8 mouse cellular contexts compared by ENCODE assay signal in the genomic region with DNA sequence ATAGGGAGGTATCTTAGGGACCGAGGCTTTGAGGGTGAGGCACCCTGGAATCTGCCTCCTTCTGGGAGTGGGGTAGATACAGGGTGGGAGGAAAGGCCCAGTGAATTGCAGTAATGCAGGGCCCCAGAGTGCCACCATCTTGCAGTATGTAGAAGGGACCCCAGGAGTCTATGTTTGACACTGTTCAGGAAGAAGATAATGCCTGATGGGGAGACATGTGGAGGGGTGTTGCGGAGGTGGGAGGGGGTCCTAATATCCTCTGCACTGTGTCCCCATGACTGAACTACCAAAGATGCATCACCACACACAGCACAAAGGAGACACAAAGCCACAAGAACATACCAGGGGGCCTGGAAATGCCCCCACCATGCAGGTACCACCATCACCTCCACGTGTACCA. TPM values are rescaled to one million over a fixed set of nuclear protein-coding genes. Genes with fewer than 3 reads are reported as not detected.
DNase-seq lines count a peak whose midpoint lies in the region; ATAC-seq and TF ChIP-seq lines count a peak whose summit lies in the region.

No protein-coding gene starts in this region.

- H3K9me3 ChIP-seq in heart, embryonic 15.5 days (replicated peaks): no peaks in the 10 kb centered on the region
- H3K9me3 ChIP-seq in embryonic facial prominence, embryonic 13.5 days: no peaks in the 10 kb centered on the region
- no peaks in the 10 kb centered on the region for H3K9me3 ChIP-seq in hindbrain, postnatal 0 days (ENCODE audit: low read length)
- no peaks in the 10 kb centered on the region for H3K9me3 ChIP-seq in midbrain, embryonic 16.5 days (replicated peaks; ENCODE audit: control insufficient read depth, low read length, poor library complexity, severe bottlenecking)

- peaks cover 33% of the 10 kb centered on the region for H3K4me1 ChIP-seq in heart, embryonic 15.5 days (replicated peaks)
- no peaks in the 10 kb centered on the region for H3K4me1 ChIP-seq in heart, adult 2 months (ENCODE audit: control insufficient read depth, insufficient read depth, low read length)
- peaks cover 45% of the 10 kb centered on the region for H3K4me1 ChIP-seq in embryonic facial prominence, embryonic 13.5 days
- peaks cover 45% of the 10 kb centered on the region for H3K4me1 ChIP-seq in hindbrain, postnatal 0 days (ENCODE audit: insufficient read depth, low read length)
- peaks cover 81% of the 10 kb centered on the region for H3K4me1 ChIP-seq in midbrain, embryonic 16.5 days (ENCODE audit: control insufficient read depth, insufficient read depth, low read length)

- H3K79me2 ChIP-seq in heart, adult 2 months (replicated peaks; ENCODE audit: control insufficient read depth, insufficient read depth, low read length): no peaks in the 10 kb centered on the region

- no peak for DNase-seq in heart, adult 2 months
- DNase-seq in hindbrain, postnatal 0 days (ENCODE audit: low spot score): no peak
- DNase-seq in testis, postnatal 10 days (ENCODE audit: low spot score): no peak
- no peak for DNase-seq in kidney, postnatal 36 days

- H3K27me3 ChIP-seq in heart, embryonic 15.5 days: peaks cover 81% of the 10 kb centered on the region
- H3K27me3 ChIP-seq in heart, adult 2 months (ENCODE audit: control insufficient read depth, insufficient read depth, low read length): peaks cover 27% of the 10 kb centered on the region
- H3K27me3 ChIP-seq in embryonic facial prominence, embryonic 13.5 days: peaks cover 84% of the 10 kb centered on the region
- H3K27me3 ChIP-seq in hindbrain, postnatal 0 days (ENCODE audit: insufficient read depth, low read length): no peaks in the 10 kb centered on the region
- H3K27me3 ChIP-seq in midbrain, embryonic 16.5 days (ENCODE audit: control insufficient read depth, insufficient read depth, low read depth, low read length): no peaks in the 10 kb centered on the region

- TF ChIP-seq CTCF in heart, adult 2 months (IDR thresholded peaks at IDR 0.05): no peak
- no peak for TF ChIP-seq CTCF in hindbrain, postnatal 0 days (IDR thresholded peaks at IDR 0.05; ENCODE audit: low read depth)

- H3K36me3 ChIP-seq in heart, embryonic 15.5 days: no peaks in the 10 kb centered on the region
- no peaks in the 10 kb centered on the region for H3K36me3 ChIP-seq in heart, adult 2 months (ENCODE audit: control insufficient read depth, insufficient read depth, low read length)
- no peaks in the 10 kb centered on the region for H3K36me3 ChIP-seq in embryonic facial prominence, embryonic 13.5 days
- no peaks in the 10 kb centered on the region for H3K36me3 ChIP-seq in hindbrain, postnatal 0 days (ENCODE audit: insufficient read depth, low read length)
- H3K36me3 ChIP-seq in midbrain, embryonic 16.5 days (ENCODE audit: control insufficient read depth, insufficient read depth, low read length): 0 out of 2 replicates have a peak, but pooled peaks cover 2% of the 10 kb centered on the region

- intact Hi-C loops in heart, adult 2 months (cut with DNase I): no loop called here

- H3K4me2 ChIP-seq in heart, embryonic 15.5 days: peak overlapping the region; percentile 63; the same call in 1 of the 2 replicates
- peak overlapping the region; percentile 77 for H3K4me2 ChIP-seq in embryonic facial prominence, embryonic 13.5 days
- H3K4me2 ChIP-seq in hindbrain, postnatal 0 days (ENCODE audit: low read depth, low read length): peak overlapping the region; percentile 71
- H3K4me2 ChIP-seq in midbrain, embryonic 16.5 days (ENCODE audit: low read length): peak overlapping the region; percentile 74

- TF ChIP-seq POLR2A in heart, adult 2 months (IDR thresholded peaks at IDR 0.05; ENCODE audit: insufficient read depth, low read depth, low read length): no peak

- peak overlapping the region; percentile 40; the same call in 1 of the 2 replicates for H3K4me3 ChIP-seq in heart, embryonic 15.5 days
- no peak overlapping the region for H3K4me3 ChIP-seq in heart, adult 2 months
- H3K4me3 ChIP-seq in embryonic facial prominence, embryonic 13.5 days: peak overlapping the region; percentile 46
- peak overlapping the region; percentile 78 for H3K4me3 ChIP-seq in hindbrain, postnatal 0 days (ENCODE audit: low read length)
- peak overlapping the region; percentile 90 for H3K4me3 ChIP-seq in midbrain, embryonic 16.5 days (ENCODE audit: low read depth, low read length)

- WGBS in heart, embryonic 15.5 days: 59% methylated on average over 3 of the region's 3 CpGs
- whole genome bisulfite sequencing in heart, adult 2 months: 64% methylated on average over 3 of the region's 3 CpGs
- 71% methylated on average over 3 of the region's 3 CpGs for WGBS in embryonic facial prominence, embryonic 13.5 days
- 56% methylated on average over 3 of the region's 3 CpGs for WGBS in hindbrain, postnatal 0 days
- 65% methylated on average over 3 of the region's 3 CpGs for WGBS in midbrain, embryonic 16.5 days

- no peak overlapping the region for H3K27ac ChIP-seq in heart, embryonic 15.5 days
- H3K27ac ChIP-seq in heart, adult 2 months: no peak overlapping the region
- no peak overlapping the region for H3K27ac ChIP-seq in embryonic facial prominence, embryonic 13.5 days
- H3K27ac ChIP-seq in hindbrain, postnatal 0 days: peak overlapping the region; percentile 98
- H3K27ac ChIP-seq in midbrain, embryonic 16.5 days (ENCODE audit: low read length): peak overlapping the region; percentile 98

- peak; percentile 7; the same call in 1 of the 2 replicates for ATAC-seq in heart, embryonic 15.5 days (replicated peaks; ENCODE audit: insufficient number of reproducible peaks, insufficient read depth, low FRiP score, low read depth)
- ATAC-seq in embryonic facial prominence, embryonic 13.5 days (ENCODE audit: insufficient number of reproducible peaks, insufficient read depth, low FRiP score, low TSS enrichment, low read depth): no peak
- ATAC-seq in hindbrain, postnatal 0 days: no peak
- ATAC-seq in midbrain, embryonic 16.5 days: peak; percentile 33
- ATAC-seq in inflammation-experienced regulatory T-cells, adult 6 months: no peak

- TF ChIP-seq EP300 in heart, adult 2 months (IDR thresholded peaks at IDR 0.05; ENCODE audit: insufficient read depth, low read depth, low read length): no peak

- no peak overlapping the region for H3K9ac ChIP-seq in heart, embryonic 15.5 days
- H3K9ac ChIP-seq in heart, adult 2 months (ENCODE audit: low read depth, low read length): no peak overlapping the region
- H3K9ac ChIP-seq in embryonic facial prominence, embryonic 13.5 days: no peak overlapping the region
- H3K9ac ChIP-seq in hindbrain, postnatal 0 days (replicated peaks; ENCODE audit: low read length): peak overlapping the region; percentile 86
- peak overlapping the region; percentile 99 for H3K9ac ChIP-seq in midbrain, embryonic 16.5 days (ENCODE audit: low read depth, low read length)

RNA-seq across cellular contexts. Expression of a gene that starts 0.4 kb away (rescaled TPM):
- polyA plus RNA-seq in heart, embryonic 15.5 days (2015; fragmentation: Nextera tagmentation; extraction: Ambion mirVana): 0.54 and 1.9 TPM in 2 replicates
- total RNA-seq in heart, adult 2 months (2021): 1 to 10 TPM in 1 of 2 experiments, under 1 TPM in 1; 0.39 to 1.2 TPM
- polyA plus RNA-seq in heart, adult 2 months (2012; rRNA removed): 0.85 and 1.7 TPM in 2 replicates
- polyA plus RNA-seq in embryonic facial prominence, embryonic 13.5 days (2015; fragmentation: Nextera tagmentation; extraction: Ambion mirVana): 2.0 and 2.3 TPM in 2 replicates
- total RNA-seq in hindbrain, postnatal 0 days (2014; rRNA removed): 572 and 588 TPM in 2 replicates
- polyA plus RNA-seq in hindbrain, postnatal 0 days (2015; fragmentation: Nextera tagmentation; extraction: Ambion mirVana): 649 and 730 TPM in 2 replicates
- polyA plus RNA-seq in midbrain, embryonic 16.5 days (2015; fragmentation: Nextera tagmentation; extraction: Ambion mirVana): 447 and 557 TPM in 2 replicates
- polyA plus RNA-seq in inflammation-experienced regulatory T-cells, adult 6 months (2017; shearing (Covaris generic)): 1 to 10 TPM in 2 of 3 experiments, under 1 TPM in 1; 0.62 to 3.6 (median 3.4) TPM

RNA-seq across cellular contexts. Expression of a gene that starts 33.6 kb away (rescaled TPM):
- polyA plus RNA-seq in heart, embryonic 15.5 days (2015; fragmentation: Nextera tagmentation; extraction: Ambion mirVana): 211 and 225 TPM in 2 replicates
- total RNA-seq in heart, adult 2 months (2021): 100 to 1,000 TPM; 299 to 358 TPM
- polyA plus RNA-seq in heart, adult 2 months (2012; rRNA removed): 467 and 472 TPM in 2 replicates
- polyA plus RNA-seq in embryonic facial prominence, embryonic 13.5 days (2015; fragmentation: Nextera tagmentation; extraction: Ambion mirVana): 141 and 163 TPM in 2 replicates
- total RNA-seq in hindbrain, postnatal 0 days (2014; rRNA removed): 705 and 708 TPM in 2 replicates
- polyA plus RNA-seq in hindbrain, postnatal 0 days (2015; fragmentation: Nextera tagmentation; extraction: Ambion mirVana): 497 and 530 TPM in 2 replicates
- polyA plus RNA-seq in midbrain, embryonic 16.5 days (2015; fragmentation: Nextera tagmentation; extraction: Ambion mirVana): 288 and 310 TPM in 2 replicates
- polyA plus RNA-seq in inflammation-experienced regulatory T-cells, adult 6 months (2017; shearing (Covaris generic)): 100 to 1,000 TPM; 119 to 244 (median 236) TPM

Comparison
In these comparisons a context has a peak if more than half of its experiments do, and no peak if none do; other contexts are left out.
1. ATAC-seq: peak in heart, embryonic 15.5 days (single experiment) and midbrain, embryonic 16.5 days (single experiment); none in embryonic facial prominence, embryonic 13.5 days (single experiment), hindbrain, postnatal 0 days (single experiment) and inflammation-experienced regulatory T-cells, adult 6 months (single experiment).
2. H3K27ac ChIP-seq: peak in hindbrain, postnatal 0 days (single experiment) and midbrain, embryonic 16.5 days (single experiment); none in heart, embryonic 15.5 days (single experiment), heart, adult 2 months (single experiment) and embryonic facial prominence, embryonic 13.5 days (single experiment).
3. H3K9ac ChIP-seq: peak in hindbrain, postnatal 0 days (single experiment) and midbrain, embryonic 16.5 days (single experiment); none in heart, embryonic 15.5 days (single experiment), heart, adult 2 months (single experiment) and embryonic facial prominence, embryonic 13.5 days (single experiment).
4. RNA of a gene that starts 0.4 kb away (polyA plus RNA-seq): 649 to 730 TPM in hindbrain, postnatal 0 days and 447 to 557 TPM in midbrain, embryonic 16.5 days; 0.62 to 3.6 TPM in inflammation-experienced regulatory T-cells, adult 6 months, 2.0 to 2.3 TPM in embryonic facial prominence, embryonic 13.5 days, 0.85 to 1.7 TPM in heart, adult 2 months and 0.54 to 1.9 TPM in heart, embryonic 15.5 days; every median in the first group is over 10 times any median in the second.
5. Peak in every context shown above with its lines, with median percentiles within 50 percentile points of each other: H3K4me2 ChIP-seq.